Mouse (Mus musculus): Measurements from ENCODE around the gene Rsph3b.
"Not testable (repeated sequence)": the region's sequence is repeated elsewhere in the genome, so short reads cannot be mapped to it uniquely, and the experiment has no call there.

DNA sequence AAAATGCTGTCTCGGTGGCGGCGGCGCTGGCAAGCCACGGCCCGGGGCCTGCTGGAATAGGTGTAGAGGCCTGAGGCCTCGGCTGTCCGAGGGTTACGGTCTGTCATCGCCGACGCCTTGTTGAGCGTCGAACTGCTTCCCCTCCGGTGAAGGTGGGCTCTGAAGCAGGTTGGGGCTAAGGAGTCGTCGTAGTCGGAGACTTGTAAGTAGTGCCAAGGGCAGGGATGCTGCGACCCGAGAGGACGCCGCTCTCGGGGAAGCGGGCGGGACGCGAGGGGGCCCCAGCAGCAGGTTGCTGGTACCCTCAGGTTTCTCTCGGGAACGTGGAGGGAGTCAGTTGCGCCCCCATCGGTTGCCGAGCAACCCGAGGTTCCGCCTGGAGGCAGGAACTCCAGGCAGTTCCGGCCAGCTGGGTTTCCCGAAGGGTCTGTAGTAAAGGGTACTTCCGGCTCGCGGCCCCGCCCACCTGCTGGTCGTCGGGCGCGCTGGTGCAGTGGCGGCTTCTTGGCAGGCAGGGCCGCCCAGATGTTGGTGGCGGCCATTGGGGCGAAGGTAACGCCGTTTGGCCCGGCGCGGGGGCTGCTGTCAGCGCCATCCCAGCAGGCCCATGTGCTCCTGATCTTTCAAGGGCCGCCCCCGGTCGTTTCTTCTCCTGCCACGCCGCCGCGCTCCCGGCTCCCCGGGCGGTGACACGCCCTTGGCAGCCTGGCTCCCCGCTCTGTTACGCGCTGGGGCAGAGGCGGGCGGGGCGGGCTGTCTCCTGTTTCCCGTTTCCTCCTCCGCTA lies at the start of gene Rsph3b:
- TF ChIP-seq MYB (IDR thresholded peaks at IDR 0.05; ENCODE audit: low read depth, low read length); CTCF (IDR thresholded peaks at IDR 0.05 in 2 of 3, conservative IDR thresholded peaks at IDR 0.05 in 1 of 3; ENCODE audit: control insufficient read depth in 1 of 3, insufficient read depth in 1 of 3, low read depth in 2 of 3, low read length in 3 of 3, poor library complexity in 1 of 3, severe bottlenecking in 1 of 3): not testable (repeated sequence)
- peak in 1 of 2 experiments; percentile 34; a peak in 1 of 4 replicates for TF ChIP-seq POLR2A (IDR thresholded peaks at IDR 0.05; ENCODE audit: control insufficient read depth in 1 of 2, insufficient read depth in 1 of 2, low read depth in 1 of 2, low read length in 2 of 2, poor library complexity in 1 of 2)
